Mouse (Mus musculus): ENCODE data around the gene Gm11938.

Gene Gm11938

GRCm38 (mm10) chr11:99573164-99573563, 29.9 kb downstream of the Gm11938 start:
- DNase-seq (ENCODE audit: low spot score), result no peak

- no peak for DNase-seq (ENCODE audit: low spot score)
These were observed 36.6 kb downstream of the Gm11938 start, which contains the start of gene Krtap3-1 for GRCm38 (mm10) chr11:99566530-99566929. Gene Krtap3-1 (minus strand): TSS chr11:99566630.

GRCm38 (mm10) chr11:99562580-99562979, 40.5 kb downstream of the Gm11938 start:
- no peak for DNase-seq (ENCODE audit: low spot score)

GRCm38 (mm10) chr11:99559366-99559765, 43.7 kb downstream of the Gm11938 start, which contains the start of gene Gm11939:
Gene Gm11939 (minus strand): TSS chr11:99559466.
- no peak for DNase-seq (ENCODE audit: low spot score)

GRCm38 (mm10) chr11:99557976-99558745, 44.9 kb downstream of the Gm11938 start:
- no peak for DNase-seq (ENCODE audit: low spot score)

- no peak for DNase-seq (ENCODE audit: low spot score)
These were observed 46.4 kb downstream of the Gm11938 start, which contains the start of gene Krtap3-2 for GRCm38 (mm10) chr11:99556753-99557152. Gene Krtap3-2 (minus strand): TSS chr11:99556853.

GRCm38 (mm10) chr11:99556195-99556594, 46.9 kb downstream of the Gm11938 start:
- no peak for DNase-seq (ENCODE audit: low spot score)

Data from retina, embryonic 14.5 days (tissue).